Mouse (Mus musculus) testis, adult 2 months (tissue): ENCODE measurements around the gene Tmem88.

Experiments
- CTCF ChIP-seq: fragments of 200-500 bp; IDR thresholded peaks from 2 replicates; pipeline ENCODE4 v1.5.1; 2012; ENCODE audit warnings: low read depth, mild to moderate bottlenecking, inconsistent platforms, low read length, moderate library complexity; ENCODE audit not compliant: control insufficient read depth, insufficient read depth, insufficient replicate concordance
- POLR2A ChIP-seq: fragments of 200-500 bp; IDR thresholded peaks from 2 replicates; pipeline ENCODE4 v1.6.1; 2012; ENCODE audit warnings: low read depth, mild to moderate bottlenecking, inconsistent platforms, low read length, moderate library complexity; ENCODE audit not compliant: control insufficient read depth

GRCm38 (mm10) chr11:69447299-69447698 lies 49.3 kb upstream of the Tmem88 start:
- TF ChIP-seq CTCF (no peak), POLR2A (no peak)
